Mouse (Mus musculus): ENCODE data around the gene Prrt2. TPM values are rescaled to one million over a fixed set of nuclear protein-coding genes. Genes with fewer than 3 reads are reported as not detected.

The Prrt2 gene
- total and polyA plus RNA-seq, 2 experiments, result 0.75 TPM; not detected in 1

GRCm38 (mm10) chr7:127025556-127026160 lies 4.6 kb upstream of the Prrt2 start:
- H3K27ac ChIP-seq (replicated peaks; ENCODE audit: insufficient read depth, low read depth, low read length), result peak overlapping the region; percentile 64

DNA sequence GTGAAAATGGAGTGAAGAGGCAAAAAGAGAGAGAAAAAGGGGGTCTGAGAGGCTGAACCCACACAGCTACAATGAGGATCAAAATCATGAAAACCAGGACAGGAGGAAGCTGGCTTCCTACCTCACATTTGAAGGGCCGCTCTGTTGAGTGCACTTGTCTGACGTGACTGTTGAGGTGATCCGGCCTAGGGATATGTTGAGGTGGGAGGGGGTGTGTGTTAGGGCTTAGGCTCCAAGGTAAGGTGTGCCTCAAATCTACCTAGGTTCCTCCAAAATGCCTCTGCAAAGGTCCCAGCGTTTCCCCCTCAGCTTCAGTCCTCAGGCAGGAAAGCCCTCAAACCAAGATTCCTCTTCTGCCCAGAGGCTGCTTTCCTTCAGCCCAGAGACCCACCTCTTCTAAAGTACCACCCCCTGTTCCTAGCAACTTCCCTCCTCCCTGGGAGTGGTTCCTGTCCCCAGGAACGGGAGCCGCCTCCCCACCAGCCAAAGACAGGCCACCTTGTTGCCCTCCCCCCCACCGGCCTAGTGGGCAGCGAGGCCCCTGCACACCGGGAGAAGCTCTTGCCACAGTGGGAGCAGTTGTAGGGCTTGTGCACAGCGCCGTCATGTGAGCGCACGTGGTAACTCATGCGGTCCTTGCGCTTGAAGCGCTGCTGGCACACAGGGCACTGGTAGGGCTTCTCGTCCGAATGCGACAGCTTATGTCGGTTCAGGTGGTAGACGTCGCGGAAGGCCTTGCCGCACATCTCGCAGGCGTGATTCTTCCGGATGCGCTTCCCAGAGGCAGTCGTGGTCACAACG lies 3.9 kb upstream of the Prrt2 start:
- Histone ChIP-seq H3K9ac (ENCODE audit: low read depth, low read length) (peak overlapping the region; percentile 84), H3K27ac (replicated peaks; ENCODE audit: insufficient read depth, low read depth, low read length) (peak overlapping the region; percentile 30), H3K79me2 (ENCODE audit: control insufficient read depth, insufficient read depth, low read length) (no peaks in the 10 kb centered on the region), H3K4me3 (ENCODE audit: insufficient read depth, low read depth, low read length) (peak overlapping the region; percentile 69), H3K4me1 (ENCODE audit: control insufficient read depth, insufficient read depth, low read length) (peaks cover 11% of the 10 kb centered on the region), H3K27me3 (ENCODE audit: control insufficient read depth, insufficient read depth, low read length) (no peaks in the 10 kb centered on the region), H3K36me3 (ENCODE audit: control insufficient read depth, insufficient read depth, low read length) (no peaks in the 10 kb centered on the region; the same call in 1 of the 2 replicates)
- DNase-seq (ENCODE audit: extremely low read depth, low read depth, low spot score), result peak; percentile 77
- TF ChIP-seq POLR2A (IDR thresholded peaks at IDR 0.05; ENCODE audit: extremely low read depth, insufficient read depth, low read length), result 0 out of 2 replicates have a peak, but pooled peaks have one; percentile 21
- peak; percentile 86 for TF ChIP-seq CTCF (IDR thresholded peaks at IDR 0.05; ENCODE audit: low read depth, low read length)
- WGBS, result 5% methylated on average over 30 of the region's 30 CpGs

More at GRCm38 (mm10) chr7:127025556-127026160, 4.6 kb upstream of the Prrt2 start:
- WGBS, result under 1% methylated on average over 65 of the region's 65 CpGs
- H3K4me1 ChIP-seq (ENCODE audit: control insufficient read depth, insufficient read depth, low read length), result peaks cover 11% of the 10 kb centered on the region
- no peaks in the 10 kb centered on the region for H3K79me2 ChIP-seq (ENCODE audit: control insufficient read depth, insufficient read depth, low read length)
- 0 out of 2 replicates have a peak, but pooled peaks have one; percentile 1 for TF ChIP-seq POLR2A (IDR thresholded peaks at IDR 0.05; ENCODE audit: extremely low read depth, insufficient read depth, low read length)
- TF ChIP-seq CTCF (IDR thresholded peaks at IDR 0.05; ENCODE audit: low read depth, low read length), result no peak
- DNase-seq (ENCODE audit: extremely low read depth, low read depth, low spot score), result no peak
- peak overlapping the region; percentile 69 for H3K4me3 ChIP-seq (ENCODE audit: insufficient read depth, low read depth, low read length)
- no peaks in the 10 kb centered on the region for H3K27me3 ChIP-seq (ENCODE audit: control insufficient read depth, insufficient read depth, low read length)
- H3K9ac ChIP-seq (ENCODE audit: low read depth, low read length), result peak overlapping the region; percentile 84
- no peaks in the 10 kb centered on the region; the same call in 1 of the 2 replicates for H3K36me3 ChIP-seq (ENCODE audit: control insufficient read depth, insufficient read depth, low read length)

DNA sequence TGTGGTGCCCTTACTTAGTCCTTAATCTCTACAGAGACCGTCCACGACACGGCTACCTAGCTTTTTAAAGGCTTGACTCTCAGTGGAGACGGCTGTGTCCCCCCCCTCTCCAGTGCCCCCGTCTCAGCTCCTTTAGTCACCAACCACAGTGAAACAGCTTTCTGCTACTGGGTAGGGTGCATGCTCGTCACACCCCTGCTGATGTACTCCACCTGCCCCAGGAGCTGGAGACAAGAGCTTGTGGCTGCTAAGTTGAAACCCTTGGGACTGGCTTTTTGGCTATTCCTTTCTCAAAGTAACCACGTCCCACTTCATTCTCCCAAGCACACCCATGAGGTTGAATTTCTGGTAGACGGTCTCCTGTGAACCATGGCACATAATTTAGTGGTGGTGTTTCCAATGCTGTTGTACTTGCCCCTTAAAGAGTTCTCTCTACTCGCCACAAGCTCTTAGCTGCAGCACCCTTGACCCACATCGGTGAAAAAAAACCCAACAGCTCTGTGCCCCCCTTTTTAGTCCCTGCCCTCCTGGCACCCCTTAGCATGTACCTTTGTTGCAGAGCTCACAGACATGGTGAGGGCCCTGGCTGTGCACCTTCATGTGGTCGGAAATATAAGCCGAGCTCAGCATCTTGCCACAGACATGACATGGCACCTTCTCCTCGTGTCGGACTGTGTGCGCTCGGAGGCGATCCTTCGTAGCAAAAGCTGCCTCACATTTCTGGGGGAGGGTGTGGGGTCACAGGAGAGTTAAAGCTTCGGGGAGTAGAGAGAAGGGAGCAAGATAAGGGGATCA lies 3.1 kb upstream of the Prrt2 start:
- H3K27ac ChIP-seq (replicated peaks; ENCODE audit: insufficient read depth, low read depth, low read length), result no peak overlapping the region
- no peaks in the 10 kb centered on the region for H3K27me3 ChIP-seq (ENCODE audit: control insufficient read depth, insufficient read depth, low read length)
- TF ChIP-seq POLR2A (IDR thresholded peaks at IDR 0.05; ENCODE audit: extremely low read depth, insufficient read depth, low read length) (no peak), CTCF (IDR thresholded peaks at IDR 0.05; ENCODE audit: low read depth, low read length) (no peak)
- H3K4me1 ChIP-seq (ENCODE audit: control insufficient read depth, insufficient read depth, low read length), result peaks cover 11% of the 10 kb centered on the region
- no peaks in the 10 kb centered on the region; the same call in 1 of the 2 replicates for H3K36me3 ChIP-seq (ENCODE audit: control insufficient read depth, insufficient read depth, low read length)
- no peak overlapping the region for H3K4me3 ChIP-seq (ENCODE audit: insufficient read depth, low read depth, low read length)
- 68% methylated on average over 19 of the region's 19 CpGs for WGBS
- H3K79me2 ChIP-seq (ENCODE audit: control insufficient read depth, insufficient read depth, low read length), result no peaks in the 10 kb centered on the region
- no peak overlapping the region for H3K9ac ChIP-seq (ENCODE audit: low read depth, low read length)
- DNase-seq (ENCODE audit: extremely low read depth, low read depth, low spot score), result no peak

DNA sequence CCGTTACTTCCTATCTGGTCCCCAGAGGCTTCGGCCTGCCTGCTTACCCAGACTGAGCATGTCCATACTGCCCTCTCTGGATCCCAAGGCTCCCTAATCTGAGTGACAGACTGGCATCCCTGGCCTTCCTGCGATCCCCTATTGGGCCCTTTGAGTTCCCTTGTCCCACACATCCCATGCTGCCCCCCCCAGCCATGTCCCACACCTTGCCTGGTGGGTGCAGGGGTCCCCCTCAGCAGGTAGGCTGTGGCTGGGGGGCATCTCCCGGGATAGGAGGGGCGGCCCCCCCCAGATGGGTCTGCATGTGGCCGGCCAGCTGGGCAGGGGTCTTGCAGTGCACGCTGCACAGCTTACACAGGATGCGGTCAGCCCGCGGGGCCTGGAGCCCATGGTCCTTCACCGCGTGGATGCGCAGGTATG lies 2.3 kb upstream of the Prrt2 start:
- no peak for DNase-seq (ENCODE audit: extremely low read depth, low read depth, low spot score)
- H3K79me2 ChIP-seq (ENCODE audit: control insufficient read depth, insufficient read depth, low read length), result no peaks in the 10 kb centered on the region
- no peak overlapping the region for H3K4me3 ChIP-seq (ENCODE audit: insufficient read depth, low read depth, low read length)
- no peaks in the 10 kb centered on the region for H3K27me3 ChIP-seq (ENCODE audit: control insufficient read depth, insufficient read depth, low read length)
- 91% methylated on average over 13 of the region's 13 CpGs for WGBS
- no peak overlapping the region for H3K9ac ChIP-seq (ENCODE audit: low read depth, low read length)
- no peak for TF ChIP-seq POLR2A (IDR thresholded peaks at IDR 0.05; ENCODE audit: extremely low read depth, insufficient read depth, low read length)
- no peak for TF ChIP-seq CTCF (IDR thresholded peaks at IDR 0.05; ENCODE audit: low read depth, low read length)
- no peak overlapping the region for H3K27ac ChIP-seq (replicated peaks; ENCODE audit: insufficient read depth, low read depth, low read length)
- peaks cover 10% of the 10 kb centered on the region for H3K4me1 ChIP-seq (ENCODE audit: control insufficient read depth, insufficient read depth, low read length)
- no peaks in the 10 kb centered on the region; the same call in 1 of the 2 replicates for H3K36me3 ChIP-seq (ENCODE audit: control insufficient read depth, insufficient read depth, low read length)

GRCm38 (mm10) chr7:127022528-127023271 lies 1.7 kb upstream of the Prrt2 start:
- TF ChIP-seq POLR2A (IDR thresholded peaks at IDR 0.05; ENCODE audit: extremely low read depth, insufficient read depth, low read length) (no peak), CTCF (IDR thresholded peaks at IDR 0.05; ENCODE audit: low read depth, low read length) (no peak)
- no peak for DNase-seq (ENCODE audit: extremely low read depth, low read depth, low spot score)
- Histone ChIP-seq H3K4me1 (ENCODE audit: control insufficient read depth, insufficient read depth, low read length) (peaks cover 10% of the 10 kb centered on the region), H3K9ac (ENCODE audit: low read depth, low read length) (no peak overlapping the region), H3K79me2 (ENCODE audit: control insufficient read depth, insufficient read depth, low read length) (no peaks in the 10 kb centered on the region), H3K36me3 (ENCODE audit: control insufficient read depth, insufficient read depth, low read length) (no peaks in the 10 kb centered on the region; the same call in 1 of the 2 replicates), H3K27me3 (ENCODE audit: control insufficient read depth, insufficient read depth, low read length) (no peaks in the 10 kb centered on the region), H3K4me3 (ENCODE audit: insufficient read depth, low read depth, low read length) (no peak overlapping the region), H3K27ac (replicated peaks; ENCODE audit: insufficient read depth, low read depth, low read length) (no peak overlapping the region)
- WGBS, result 98% methylated on average over 7 of the region's 7 CpGs
